Mouse (Mus musculus) liver, postnatal 0 days (tissue): ENCODE results near the gene 1700061G19Rik. TPM values are rescaled to one million over a fixed set of nuclear protein-coding genes. Genes with fewer than 3 reads are reported as not detected.
A peak's percentile ranks its signal among the peaks of the same experiment; 100 is the strongest.

Source experiments
- ATAC-seq: fragments of 200-750 bp; cut with Nextera tagmentation; 2 replicates; pipeline ENCODE4 v1.8.0; 2017; ENCODE audit warnings: mild to moderate bottlenecking, moderate library complexity
- DNase-seq: peaks from one replicate; pipeline ENCODE4 v3.0.0-alpha.2; 2016
- H3K27ac ChIP-seq: fragments of 300-500 bp; sonication (generic); 2 replicates; pipeline ENCODE4 v1.5.1; 2014; ENCODE audit warnings: antibody characterized with exemption, moderate library complexity, mild to moderate bottlenecking, low read depth
- H3K27me3 ChIP-seq: fragments of 300-500 bp; sonication (generic); 2 replicates; pipeline ENCODE4 v1.6.1; 2014; ENCODE audit warnings: low read length, control low read depth, mixed read lengths; ENCODE audit not compliant: insufficient read depth
- H3K36me3 ChIP-seq: fragments of 300-500 bp; sonication (generic); replicated peaks from 2 replicates; pipeline ENCODE4 v1.6.1; 2014; ENCODE audit warnings: mild to moderate bottlenecking, control low read depth, low read length, moderate library complexity, mixed read lengths; ENCODE audit not compliant: insufficient read depth
- H3K4me1 ChIP-seq: fragments of 300-500 bp; sonication (generic); 2 replicates; pipeline ENCODE4 v1.6.1; 2014; ENCODE audit warnings: antibody characterized with exemption, mild to moderate bottlenecking, control low read depth; ENCODE audit not compliant: insufficient read depth
- H3K4me2 ChIP-seq: fragments of 300-500 bp; sonication (generic); 2 replicates; pipeline ENCODE4 v1.6.1; 2014; ENCODE audit warnings: low read depth, mild to moderate bottlenecking, low read length, moderate library complexity, mixed read lengths
- H3K4me3 ChIP-seq: fragments of 300-500 bp; sonication (generic); 2 replicates; pipeline ENCODE4 v1.5.1; 2014; ENCODE audit warnings: low read depth, low read length
- H3K9ac ChIP-seq: fragments of 300-500 bp; sonication (generic); replicated peaks from 2 replicates; pipeline ENCODE4 v1.6.1; 2014; ENCODE audit warnings: mild to moderate bottlenecking, moderate library complexity
- H3K9me3 ChIP-seq: fragments of 300-500 bp; sonication (generic); 2 replicates; pipeline ENCODE4 v1.6.1; 2016; ENCODE audit warnings: mild to moderate bottlenecking, control low read depth, low read length, mixed read lengths
- CTCF ChIP-seq: sonication (generic); IDR thresholded peaks from 2 replicates; pipeline ENCODE4 v1.5.1; 2016; ENCODE audit warnings: antibody characterized with exemption, low read depth
- EP300 ChIP-seq: IDR thresholded peaks from 2 replicates; pipeline ENCODE4 v1.6.1; 2016; ENCODE audit warnings: antibody characterized with exemption, low read depth, mild to moderate bottlenecking
- WGBS: fragments of 180-500 bp; shearing (Covaris S2); extraction: QIAGEN DNeasy Blood & Tissue Kit; methylation state at CpG from one replicate; pipeline ENCODE4 v1.1.7; 2014; ENCODE audit not compliant: insufficient replicate concordance; 5-methylcytosine and 5-hydroxymethylcytosine counted together
- polyA plus RNA-seq: library from polyadenylated mRNA; unstranded; fragments of >200 nt; fragmentation: Nextera tagmentation; extraction: Ambion mirVana; gene quantifications from 2 replicates; pipeline ENCODE4 v1.2.1, GENCODE M21; 2015

1700061G19Rik gene
- polyA plus RNA-seq, 1 experiment from 2014 or later: 0.04 TPM

GRCm38 (mm10) chr17:56861197-56861596, 14.1 kb upstream of the 1700061G19Rik start:
- ATAC-seq: peak; percentile 59
- WGBS: 27% methylated on average over 3 of the region's 3 CpGs
- peak; percentile 71 for DNase-seq
- no peak overlapping the region for H3K9ac ChIP-seq
- no peak overlapping the region for H3K27ac ChIP-seq
- H3K27me3 ChIP-seq: no peaks in the 10 kb centered on the region
- no peak overlapping the region for H3K4me2 ChIP-seq
- no peaks in the 10 kb centered on the region for H3K9me3 ChIP-seq
- TF ChIP-seq EP300 (no peak), CTCF (no peak)
- no peak overlapping the region for H3K4me3 ChIP-seq
- no peaks in the 10 kb centered on the region for H3K4me1 ChIP-seq
- H3K36me3 ChIP-seq: no peaks in the 10 kb centered on the region

- no peak for ATAC-seq
- 0 out of 2 replicates have a peak, but pooled peaks cover 4% of the 10 kb centered on the region for H3K9me3 ChIP-seq
- H3K4me3 ChIP-seq: no peak overlapping the region
- no peak for DNase-seq
- no peak overlapping the region for H3K27ac ChIP-seq
- no peak for TF ChIP-seq CTCF
- TF ChIP-seq EP300: no peak
- no peaks in the 10 kb centered on the region for H3K4me1 ChIP-seq
- H3K4me2 ChIP-seq: no peak overlapping the region
- H3K36me3 ChIP-seq: no peaks in the 10 kb centered on the region
- no peaks in the 10 kb centered on the region for H3K27me3 ChIP-seq
- 78% methylated on average over 7 of the region's 7 CpGs for WGBS
- H3K9ac ChIP-seq: no peak overlapping the region
Measured at GRCm38 (mm10) chr17:56866071-56866470, 9.2 kb upstream of the 1700061G19Rik start.

- H3K4me2 ChIP-seq: no peak overlapping the region
- ATAC-seq (no peak), DNase-seq (no peak)
- H3K4me3 ChIP-seq: no peak overlapping the region
- H3K36me3 ChIP-seq: no peaks in the 10 kb centered on the region
- H3K27ac ChIP-seq: no peak overlapping the region
- H3K9me3 ChIP-seq: 0 out of 2 replicates have a peak, but pooled peaks cover 4% of the 10 kb centered on the region
- no peak for TF ChIP-seq CTCF
- no peak for TF ChIP-seq EP300
- H3K27me3 ChIP-seq: no peaks in the 10 kb centered on the region
- no peak overlapping the region for H3K9ac ChIP-seq
- no peaks in the 10 kb centered on the region for H3K4me1 ChIP-seq
- 84% methylated on average over 9 of the region's 9 CpGs for WGBS
Measured at GRCm38 (mm10) chr17:56869481-56869977, 5.7 kb upstream of the 1700061G19Rik start.

- H3K4me3 ChIP-seq: no peak overlapping the region
- WGBS: 66% methylated on average over 15 of the region's 15 CpGs
- no peaks in the 10 kb centered on the region for H3K4me1 ChIP-seq
- 0 out of 2 replicates have a peak, but pooled peaks cover 4% of the 10 kb centered on the region for H3K9me3 ChIP-seq
- TF ChIP-seq EP300: no peak
- TF ChIP-seq CTCF: no peak
- no peak overlapping the region for H3K4me2 ChIP-seq
- H3K9ac ChIP-seq: no peak overlapping the region
- H3K27me3 ChIP-seq: no peaks in the 10 kb centered on the region
- DNase-seq: no peak
- no peak for ATAC-seq
- no peaks in the 10 kb centered on the region for H3K36me3 ChIP-seq
- no peak overlapping the region for H3K27ac ChIP-seq
Measured at GRCm38 (mm10) chr17:56870287-56870953, 4.9 kb upstream of the 1700061G19Rik start.

- TF ChIP-seq EP300: no peak
- no peak for TF ChIP-seq CTCF
- H3K9me3 ChIP-seq: 0 out of 2 replicates have a peak, but pooled peaks cover 4% of the 10 kb centered on the region
- H3K27me3 ChIP-seq: no peaks in the 10 kb centered on the region
- DNase-seq (no peak), ATAC-seq (no peak)
- H3K4me1 ChIP-seq: no peaks in the 10 kb centered on the region
- no peak overlapping the region for H3K4me2 ChIP-seq
- no peak overlapping the region for H3K9ac ChIP-seq
- no peak overlapping the region for H3K4me3 ChIP-seq
- H3K36me3 ChIP-seq: no peaks in the 10 kb centered on the region
- no peak overlapping the region for H3K27ac ChIP-seq
- 80% methylated on average over 8 of the region's 8 CpGs for WGBS
Measured at GRCm38 (mm10) chr17:56871767-56872166, 3.5 kb upstream of the 1700061G19Rik start.

GRCm38 (mm10) chr17:56872512-56872911, 2.8 kb upstream of the 1700061G19Rik start:
- WGBS: 69% methylated on average over 7 of the region's 7 CpGs
- DNase-seq (no peak), ATAC-seq (no peak)
- Histone ChIP-seq H3K27ac (no peak overlapping the region), H3K4me3 (no peak overlapping the region), H3K9me3 (no peaks in the 10 kb centered on the region), H3K4me2 (no peak overlapping the region), H3K9ac (no peak overlapping the region), H3K4me1 (no peaks in the 10 kb centered on the region), H3K27me3 (no peaks in the 10 kb centered on the region), H3K36me3 (no peaks in the 10 kb centered on the region)
- no peak for TF ChIP-seq CTCF
- TF ChIP-seq EP300: no peak

- H3K27me3 ChIP-seq: no peaks in the 10 kb centered on the region
- DNase-seq: no peak
- no peak for TF ChIP-seq EP300
- TF ChIP-seq CTCF: no peak
- H3K27ac ChIP-seq: no peak within 1 kb of the TSS
- H3K36me3 ChIP-seq: no peaks in the 10 kb centered on the region
- no peaks in the 10 kb centered on the region for H3K4me1 ChIP-seq
- H3K9me3 ChIP-seq: no peaks in the 10 kb centered on the region
- no peak within 1 kb of the TSS for H3K9ac ChIP-seq
- WGBS: 73% methylated on average over 1 of the region's 2 CpGs
- H3K4me2 ChIP-seq: no peak within 1 kb of the TSS
- H3K4me3 ChIP-seq: no peak within 1 kb of the TSS
- ATAC-seq: no peak
Measured at GRCm38 (mm10) chr17:56874237-56874636, 1.0 kb upstream of the 1700061G19Rik start, which contains the start of gene Acsbg2. Gene Acsbg2 (minus strand): TSS chr17:56874447.
